Mouse (Mus musculus) CH12.LX (cell line): ENCODE data around the gene Hprt.

ENCODE experiments used
- CTCF ChIP-seq, 2 experiments: IDR thresholded peaks in 1 of 2; conservative IDR thresholded peaks in 1 of 2; 2 replicates each; pipeline ENCODE4 v1.5.1; 2011 to 2012; ENCODE audit warnings: low read depth in 2 of 2, low read length in 2 of 2, improper control_type of control experiment in 1 of 2, inconsistent platforms in 1 of 2, mild to moderate bottlenecking in 1 of 2, moderate library complexity in 1 of 2
- EP300 ChIP-seq: IDR thresholded peaks from 2 replicates; pipeline ENCODE4 v1.6.1; 2011; ENCODE audit warnings: low read length, improper control_type of control experiment
- GABPA ChIP-seq: IDR thresholded peaks from 2 replicates; pipeline ENCODE4 v1.6.1; 2012; ENCODE audit warnings: low read depth, low read length, improper control_type of control experiment, inconsistent platforms; ENCODE audit not compliant: insufficient replicate concordance
- MEF2A ChIP-seq: IDR thresholded peaks from 2 replicates; pipeline ENCODE4 v1.6.1; 2014; ENCODE audit warnings: low read depth, mild to moderate bottlenecking, inconsistent platforms, low read length, improper control_type of control experiment, borderline replicate concordance
- SIN3A ChIP-seq: IDR thresholded peaks from 2 replicates; pipeline ENCODE4 v1.6.1; 2012; ENCODE audit warnings: low read length, improper control_type of control experiment, inconsistent platforms
- TBP ChIP-seq: conservative IDR thresholded peaks from 2 replicates; pipeline ENCODE4 v1.6.1; 2011; ENCODE audit warnings: low read depth, low read length, improper control_type of control experiment

DNA sequence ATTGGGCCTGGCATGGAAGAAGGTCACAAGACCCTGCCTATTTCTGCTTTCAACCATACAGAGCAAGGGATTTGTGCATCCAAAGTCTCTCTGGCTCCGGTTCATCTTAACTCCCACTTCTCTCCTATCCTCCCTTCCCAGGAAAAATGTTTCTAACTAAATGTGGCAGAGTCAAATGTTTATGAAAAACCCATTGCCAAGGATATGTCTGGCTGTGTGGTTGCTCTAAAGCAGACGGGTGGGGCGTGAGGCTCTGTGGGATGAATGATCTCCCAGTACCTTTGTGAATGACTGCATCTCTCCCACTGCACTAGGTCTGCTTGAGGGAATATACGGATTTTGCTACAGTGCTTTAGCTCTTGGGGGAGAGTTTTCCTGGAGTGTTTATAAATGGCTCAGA is 58.1 kb downstream of the Hprt start:
- TF ChIP-seq CTCF (conservative IDR thresholded peaks at IDR 0.05 in 1 of 2, IDR thresholded peaks at IDR 0.05 in 1 of 2; ENCODE audit: low read depth in 2 of 2, low read length in 2 of 2) (no peak), EP300 (no peak), SIN3A (no peak), GABPA (no peak), MEF2A (no peak), TBP (no peak)
